Mouse (Mus musculus) heart, embryonic 13.5 days (tissue): ENCODE measurements at regions not wholly inside any gene's neighbourhood (a gene's known extent, or its start where the extent isn't known, plus 50 kb on each side); places are given as distances from the start of the nearest gene placed in this dataset.

Source experiments
- ATAC-seq: fragments of 200-750 bp; cut with Nextera tagmentation; 2 replicates; pipeline ENCODE4 v1.8.0; 2017; ENCODE audit warnings: moderate TSS enrichment; ENCODE audit not compliant: insufficient number of reproducible peaks, low FRiP score, low TSS enrichment; ENCODE audit errors: extremely low read depth
- H3K27ac ChIP-seq: fragments of 300-500 bp; sonication (generic); replicated peaks from 2 replicates; pipeline ENCODE4 v1.5.1; 2015; ENCODE audit warnings: moderate library complexity, mild to moderate bottlenecking, inconsistent platforms
- H3K27me3 ChIP-seq: fragments of 300-500 bp; sonication (generic); replicated peaks from 2 replicates; pipeline ENCODE4 v1.6.1; 2015; ENCODE audit warnings: mild to moderate bottlenecking, inconsistent platforms
- H3K36me3 ChIP-seq: fragments of 300-500 bp; sonication (generic); 2 replicates; pipeline ENCODE4 v1.6.1; 2015; ENCODE audit warnings: mild to moderate bottlenecking, inconsistent platforms
- H3K4me1 ChIP-seq: fragments of 300-500 bp; sonication (generic); 2 replicates; pipeline ENCODE4 v1.6.1; 2015; ENCODE audit warnings: inconsistent platforms
- H3K4me2 ChIP-seq: fragments of 300-500 bp; sonication (generic); 2 replicates; pipeline ENCODE4 v1.6.1; 2015; ENCODE audit warnings: inconsistent platforms, mild to moderate bottlenecking, moderate library complexity
- H3K4me3 ChIP-seq: fragments of 300-500 bp; sonication (generic); 2 replicates; pipeline ENCODE4 v1.5.1; 2015; ENCODE audit warnings: moderate library complexity, mild to moderate bottlenecking, inconsistent platforms
- H3K9ac ChIP-seq: fragments of 300-500 bp; sonication (generic); 2 replicates; pipeline ENCODE4 v1.6.1; 2015; ENCODE audit warnings: inconsistent platforms, mild to moderate bottlenecking, moderate library complexity
- H3K9me3 ChIP-seq: fragments of 300-500 bp; sonication (generic); 2 replicates; pipeline ENCODE4 v1.6.1; 2016; ENCODE audit warnings: inconsistent platforms
- WGBS: fragments of 180-500 bp; shearing (Covaris S2); methylation state at CpG from one replicate; pipeline ENCODE4 v1.1.7; 2015; ENCODE audit warnings: mixed read lengths; 5-methylcytosine and 5-hydroxymethylcytosine counted together

DNA sequence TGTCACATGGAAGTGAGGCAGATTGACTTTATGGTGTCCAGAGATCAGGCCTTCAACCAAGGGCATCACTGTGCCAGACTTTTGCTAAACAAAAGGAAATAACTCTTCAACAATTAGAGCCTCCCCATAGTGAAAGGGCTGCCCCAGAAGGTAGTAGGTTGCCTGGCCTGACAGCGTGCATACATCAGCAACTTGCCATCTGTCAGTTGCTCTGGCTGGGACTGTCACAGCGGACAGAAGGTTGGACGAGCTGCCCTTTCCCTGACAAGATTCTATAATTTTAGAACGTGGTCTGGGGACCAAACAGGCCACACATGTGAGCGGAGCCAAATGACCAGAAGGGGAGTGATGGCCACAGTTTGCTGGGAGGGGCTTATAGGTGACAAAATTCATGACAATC is 119.7 kb upstream of the Rpl38 start:
- 59% methylated on average over 5 of the region's 5 CpGs for WGBS
- Histone ChIP-seq H3K9ac (no peak overlapping the region), H3K27ac (no peak overlapping the region)

DNA sequence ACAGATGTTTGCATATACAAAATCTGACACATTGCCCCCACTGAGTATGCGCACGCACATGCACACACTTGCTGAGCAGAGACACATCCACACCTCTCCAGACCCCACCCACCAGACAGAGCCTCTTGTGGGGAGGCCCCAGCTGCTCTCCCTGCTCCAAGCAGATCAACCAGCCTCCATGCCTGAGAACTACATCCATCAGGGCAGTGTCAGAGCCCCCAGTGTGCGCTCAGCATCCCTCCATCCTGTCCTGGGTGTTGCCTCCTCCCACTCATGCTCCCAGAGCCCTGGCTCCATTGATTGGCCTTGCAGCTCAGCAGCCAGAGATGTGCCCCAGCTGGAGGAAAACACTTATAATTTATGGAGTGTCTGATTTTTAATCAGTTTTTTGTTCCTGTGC is 124.1 kb upstream of the Rpl38 start:
- Histone ChIP-seq H3K4me2 (no peak overlapping the region), H3K27ac (no peak overlapping the region), H3K36me3 (no peaks in the 10 kb centered on the region), H3K9me3 (no peaks in the 10 kb centered on the region; the same call in 1 of the 2 replicates), H3K9ac (no peak overlapping the region), H3K4me3 (no peak overlapping the region), H3K27me3 (no peaks in the 10 kb centered on the region; the same call in 1 of the 2 replicates), H3K4me1 (peaks cover 5% of the 10 kb centered on the region; the same call in 1 of the 2 replicates)
- ATAC-seq, result no peak
- 66% methylated on average over 3 of the region's 3 CpGs for WGBS

More for the DNA sequence above, 119.7 kb upstream of the Rpl38 start:
- no peak for ATAC-seq
- Histone ChIP-seq H3K27me3 (no peaks in the 10 kb centered on the region; the same call in 1 of the 2 replicates), H3K9me3 (no peaks in the 10 kb centered on the region), H3K4me2 (no peak overlapping the region), H3K36me3 (no peaks in the 10 kb centered on the region), H3K4me1 (peaks cover 4% of the 10 kb centered on the region), H3K4me3 (no peak overlapping the region)

DNA sequence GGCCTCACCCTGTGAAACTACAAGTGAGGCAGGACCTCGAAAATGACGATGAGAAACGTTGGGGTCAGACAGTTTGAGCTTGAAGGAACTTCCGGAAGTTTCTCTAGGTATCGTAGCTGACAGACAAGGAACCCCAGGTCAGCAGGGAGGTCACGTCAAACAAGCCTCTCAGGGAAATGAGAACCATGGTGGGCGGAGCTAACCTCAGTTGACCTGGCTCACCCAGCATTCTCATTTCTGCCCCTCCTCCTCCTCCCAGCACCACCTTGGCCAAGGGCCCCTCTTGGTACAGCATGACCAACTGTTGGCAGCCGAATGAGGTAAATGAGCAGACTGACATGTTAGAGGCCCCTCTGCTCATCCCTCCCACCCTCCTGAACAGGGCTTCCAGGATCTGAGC is 126.2 kb upstream of the Rpl38 start:
- Histone ChIP-seq H3K27ac (no peak overlapping the region), H3K4me2 (no peak overlapping the region), H3K9ac (no peak overlapping the region), H3K4me1 (peaks cover 5% of the 10 kb centered on the region; the same call in 1 of the 2 replicates), H3K27me3 (peaks cover 10% of the 10 kb centered on the region; the same call in 1 of the 2 replicates), H3K9me3 (no peaks in the 10 kb centered on the region; the same call in 1 of the 2 replicates), H3K36me3 (no peaks in the 10 kb centered on the region), H3K4me3 (no peak overlapping the region)
- 69% methylated on average over 8 of the region's 8 CpGs for WGBS
- ATAC-seq, result no peak

DNA sequence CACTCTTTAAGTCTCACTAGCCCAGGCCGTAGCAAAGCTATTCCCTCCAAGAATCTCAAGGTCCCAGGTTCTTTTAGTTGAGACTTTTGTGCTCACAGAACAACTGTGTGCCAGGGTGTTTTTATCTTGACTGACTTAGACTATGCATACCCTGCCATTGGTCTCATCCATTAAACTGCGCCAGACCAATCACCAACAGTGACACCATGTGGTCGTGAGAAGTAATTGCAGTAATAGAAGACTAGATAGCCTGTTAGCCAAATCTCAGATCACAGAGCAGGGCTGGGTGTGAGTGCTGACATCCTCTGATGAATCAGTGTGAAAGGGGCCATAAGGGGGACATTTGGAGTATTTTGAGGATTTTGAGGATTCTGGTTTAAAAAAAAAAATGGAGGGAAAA is 127.8 kb upstream of the Rpl38 start:
- peaks cover 5% of the 10 kb centered on the region; the same call in 1 of the 2 replicates for H3K4me1 ChIP-seq
- H3K27ac ChIP-seq, result no peak overlapping the region
- no peak for ATAC-seq
- no peak overlapping the region for H3K4me2 ChIP-seq
- no peak overlapping the region for H3K9ac ChIP-seq
- 63% methylated on average over 3 of the region's 3 CpGs for WGBS
- peaks cover 10% of the 10 kb centered on the region; the same call in 1 of the 2 replicates for H3K27me3 ChIP-seq
- no peak overlapping the region for H3K4me3 ChIP-seq
- no peaks in the 10 kb centered on the region; the same call in 1 of the 2 replicates for H3K9me3 ChIP-seq
- H3K36me3 ChIP-seq, result no peaks in the 10 kb centered on the region

DNA sequence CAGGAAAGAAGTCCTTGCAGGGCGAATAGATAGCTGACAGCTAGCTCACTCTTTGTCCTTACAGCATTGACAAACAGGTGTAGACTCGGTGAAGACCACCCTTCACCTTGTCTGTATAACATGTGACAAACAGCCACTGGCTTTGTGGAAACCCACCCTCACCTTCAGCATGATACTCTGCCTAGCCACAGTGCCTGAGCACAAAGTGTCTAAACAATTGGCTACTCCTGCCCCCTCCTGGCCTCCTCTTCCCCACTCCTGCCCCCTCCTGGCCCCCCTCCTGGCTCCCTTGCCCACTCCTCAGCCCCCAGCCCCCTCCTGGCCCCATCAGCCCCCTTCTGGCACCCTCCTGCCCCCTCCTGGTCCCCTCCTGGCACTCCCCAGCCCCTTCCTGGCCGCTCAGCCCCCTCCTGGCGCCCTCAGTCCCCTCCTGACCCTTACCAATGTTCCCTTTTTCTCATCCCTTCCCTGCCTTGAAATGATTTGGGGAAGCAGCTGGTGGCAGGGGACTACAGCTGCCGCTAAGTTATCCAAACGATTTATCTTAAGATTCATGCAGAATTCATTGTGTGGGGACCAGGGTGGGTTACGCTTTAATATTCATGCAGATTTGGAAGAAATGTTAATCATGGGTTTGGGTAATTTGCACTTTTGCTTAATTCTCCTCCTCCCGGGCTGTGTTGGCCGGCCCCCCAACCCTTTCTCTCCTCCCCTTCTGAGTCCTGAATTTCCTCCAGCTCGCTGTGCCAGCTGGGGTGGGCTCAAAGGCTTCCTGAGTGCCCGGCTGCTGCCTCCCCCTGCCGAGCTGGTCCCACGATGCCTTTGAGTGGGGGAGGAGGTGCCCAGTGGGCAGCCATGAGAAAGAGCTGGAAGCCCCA is 131.5 kb upstream of the Rpl38 start:
- no peak overlapping the region for H3K27ac ChIP-seq
- no peaks in the 10 kb centered on the region for H3K4me1 ChIP-seq
- no peak for ATAC-seq
- no peak overlapping the region for H3K9ac ChIP-seq
- H3K4me2 ChIP-seq, result no peak overlapping the region
- no peak overlapping the region for H3K4me3 ChIP-seq
- H3K9me3 ChIP-seq, result no peaks in the 10 kb centered on the region; the same call in 1 of the 2 replicates
- no peaks in the 10 kb centered on the region for H3K36me3 ChIP-seq
- peaks cover 10% of the 10 kb centered on the region; the same call in 1 of the 2 replicates for H3K27me3 ChIP-seq
- WGBS, result 14% methylated on average over 13 of the region's 13 CpGs

DNA sequence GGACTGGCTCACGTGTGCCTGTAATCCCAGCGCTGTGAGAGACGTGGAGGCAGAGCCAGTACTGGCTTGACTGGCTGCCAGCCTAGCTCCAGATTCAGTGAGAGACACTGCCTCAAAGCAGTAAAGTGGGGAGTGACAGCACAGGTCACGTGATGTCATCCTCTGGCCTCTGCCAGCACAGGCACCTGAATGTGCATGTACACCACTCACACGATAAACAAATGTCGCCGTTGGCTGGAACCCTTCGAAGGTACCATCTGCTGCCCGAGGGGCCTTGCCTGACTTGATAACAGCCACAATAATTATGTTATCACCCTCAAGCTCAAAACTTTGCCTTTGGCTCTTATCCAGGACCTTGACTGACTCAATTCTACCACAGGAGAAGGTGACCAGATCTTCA is 132.4 kb upstream of the Rpl38 start:
- ATAC-seq, result no peak
- Histone ChIP-seq H3K4me1 (no peaks in the 10 kb centered on the region), H3K4me3 (no peak overlapping the region), H3K36me3 (no peaks in the 10 kb centered on the region), H3K27me3 (peaks cover 10% of the 10 kb centered on the region; the same call in 1 of the 2 replicates), H3K9me3 (no peaks in the 10 kb centered on the region; the same call in 1 of the 2 replicates), H3K27ac (no peak overlapping the region), H3K4me2 (no peak overlapping the region), H3K9ac (no peak overlapping the region)
- WGBS, result 77% methylated on average over 9 of the region's 9 CpGs

DNA sequence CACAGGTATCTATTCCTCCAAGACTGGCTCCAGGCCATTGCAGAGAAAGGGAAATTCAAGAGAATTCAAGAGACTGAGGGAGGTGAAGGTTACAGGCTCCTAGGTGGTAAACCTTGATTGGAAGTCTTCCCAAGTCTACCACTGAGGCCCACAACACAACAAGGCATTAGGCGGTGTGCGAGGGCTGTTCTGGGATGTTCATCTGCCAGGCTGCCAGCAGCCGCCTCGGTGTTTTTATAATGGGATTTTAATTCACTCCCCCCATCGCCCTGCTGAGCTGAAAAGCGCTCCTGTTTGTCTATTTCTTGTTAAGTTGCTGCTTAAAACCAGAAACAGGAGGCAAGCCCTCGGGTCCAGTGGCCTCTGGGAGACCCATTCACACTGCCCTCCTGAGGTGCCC is 133.9 kb upstream of the Rpl38 start:
- no peak overlapping the region for H3K9ac ChIP-seq
- 68% methylated on average over 7 of the region's 7 CpGs for WGBS
- no peaks in the 10 kb centered on the region for H3K9me3 ChIP-seq
- no peak overlapping the region for H3K4me3 ChIP-seq
- H3K4me2 ChIP-seq, result no peak overlapping the region
- H3K27ac ChIP-seq, result no peak overlapping the region
- ATAC-seq, result no peak
- H3K36me3 ChIP-seq, result no peaks in the 10 kb centered on the region
- H3K27me3 ChIP-seq, result peaks cover 10% of the 10 kb centered on the region; the same call in 1 of the 2 replicates
- no peaks in the 10 kb centered on the region for H3K4me1 ChIP-seq

DNA sequence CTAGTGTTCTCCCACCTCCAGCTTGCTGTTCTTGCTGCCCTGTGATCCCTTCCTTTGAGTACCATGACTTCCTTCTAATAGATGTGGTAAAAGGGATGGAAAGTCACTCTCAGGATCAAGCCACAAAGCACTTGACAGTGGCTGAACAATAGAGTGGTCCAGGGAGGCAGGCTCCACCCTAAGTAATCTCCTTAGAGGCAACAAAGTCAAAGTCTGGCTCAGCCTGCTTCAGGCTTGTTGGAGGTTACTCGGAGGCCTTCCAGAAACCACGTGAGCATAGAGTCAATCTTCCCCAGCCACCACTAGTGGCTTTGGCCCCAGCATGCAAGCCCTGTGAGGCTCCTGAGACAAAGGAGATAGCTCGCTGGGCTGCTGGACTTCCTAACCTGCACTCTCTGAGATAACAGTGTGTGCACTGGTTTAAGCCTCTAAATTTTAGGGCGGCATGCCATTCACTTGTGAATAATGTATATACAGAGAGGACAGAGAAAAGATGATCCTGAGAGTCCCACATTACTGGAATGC is 137.0 kb upstream of the Rpl38 start:
- 33% methylated on average over 4 of the region's 4 CpGs for whole genome bisulfite sequencing
- Histone ChIP-seq H3K4me1 (peaks cover 7% of the 10 kb centered on the region), H3K36me3 (no peaks in the 10 kb centered on the region), H3K4me3 (no peak overlapping the region), H3K4me2 (no peak overlapping the region), H3K9ac (no peak overlapping the region), H3K9me3 (no peaks in the 10 kb centered on the region), H3K27me3 (no peaks in the 10 kb centered on the region), H3K27ac (no peak overlapping the region)
- ATAC-seq, result no peak

DNA sequence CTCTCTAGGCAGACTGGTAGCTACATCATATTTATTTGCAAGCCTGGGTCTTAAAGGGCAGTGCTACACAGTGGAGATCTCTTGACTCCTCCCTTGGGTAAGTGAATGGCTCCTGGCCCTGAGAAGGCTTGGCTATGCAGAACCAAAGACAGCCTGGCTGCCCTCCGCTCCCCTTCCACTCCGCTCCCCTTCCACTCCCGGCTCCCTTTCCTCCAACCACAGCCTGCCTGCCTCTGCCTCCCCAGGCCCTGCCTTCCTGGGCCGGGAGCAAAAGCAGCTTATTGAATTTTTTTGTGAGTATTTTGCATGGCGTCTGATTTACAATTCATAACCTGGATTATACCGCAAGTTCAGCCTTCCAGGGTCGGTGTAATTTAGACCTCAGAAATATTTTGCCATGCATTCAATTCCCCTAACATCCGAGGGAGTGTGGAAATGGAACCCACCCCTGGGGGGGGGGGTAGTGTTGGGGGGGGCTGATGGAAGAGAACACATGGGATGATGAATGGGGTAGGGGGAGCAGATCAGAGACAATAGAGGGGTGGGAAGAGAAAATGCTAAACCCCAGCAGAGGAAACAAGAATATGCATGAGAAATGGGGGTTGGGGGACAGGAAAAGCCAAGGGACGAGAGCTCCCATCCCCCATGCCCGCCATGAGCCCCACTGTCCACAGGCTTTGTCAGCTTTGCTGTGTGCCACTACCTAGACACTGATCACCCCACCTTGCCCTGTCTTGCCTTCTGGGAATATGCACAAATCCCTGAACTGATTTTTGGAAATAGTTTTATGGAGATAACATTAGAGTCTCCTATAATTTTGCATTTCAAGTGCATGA is 139.2 kb upstream of the Rpl38 start:
- H3K36me3 ChIP-seq, result no peaks in the 10 kb centered on the region
- ATAC-seq, result no peak
- H3K27me3 ChIP-seq, result no peaks in the 10 kb centered on the region
- WGBS, result 52% methylated on average over 10 of the region's 10 CpGs
- no peak overlapping the region for H3K27ac ChIP-seq
- no peak overlapping the region for H3K4me3 ChIP-seq
- H3K9me3 ChIP-seq, result no peaks in the 10 kb centered on the region
- no peak overlapping the region for H3K4me2 ChIP-seq
- peaks cover 12% of the 10 kb centered on the region for H3K4me1 ChIP-seq
- H3K9ac ChIP-seq, result no peak overlapping the region

DNA sequence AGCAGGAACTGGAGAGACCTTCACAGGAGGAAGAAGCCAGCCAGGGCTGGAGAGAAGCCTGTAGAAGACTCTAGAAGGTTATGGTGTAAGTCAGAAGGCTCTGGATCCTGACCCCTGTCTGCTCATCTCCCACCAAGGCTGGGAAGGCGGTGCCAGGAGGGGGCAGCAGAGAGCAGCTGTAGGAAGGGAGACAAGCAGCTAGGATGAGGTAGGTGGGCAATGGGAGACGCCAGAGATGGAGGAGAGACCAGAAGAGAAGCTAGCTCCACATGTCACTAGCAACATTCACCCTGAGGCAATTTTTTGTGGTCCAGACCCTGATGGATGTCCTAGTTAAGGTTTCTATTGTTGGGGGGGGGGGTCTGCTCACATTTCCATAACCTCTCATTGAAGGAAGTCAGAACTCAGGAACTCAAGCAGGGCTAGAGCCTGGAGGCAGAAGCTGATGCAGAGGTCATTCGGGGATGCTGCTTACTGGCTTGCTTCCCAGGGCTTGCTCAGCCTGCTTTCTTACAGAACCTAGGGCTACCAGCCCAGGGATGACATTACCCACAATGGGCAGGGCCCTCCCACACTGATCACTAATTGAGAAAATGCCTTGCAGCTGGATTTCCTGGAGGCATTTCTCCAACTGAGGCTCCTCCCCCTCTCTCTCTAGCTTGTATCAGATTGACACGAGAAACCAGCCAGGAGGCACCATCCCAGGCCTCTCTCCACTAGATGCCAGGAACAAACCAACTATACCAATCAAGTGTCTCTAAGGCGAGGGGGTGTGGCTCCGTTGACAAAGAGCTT is 144.7 kb upstream of the Rpl38 start:
- Histone ChIP-seq H3K4me1 (peaks cover 12% of the 10 kb centered on the region), H3K36me3 (no peaks in the 10 kb centered on the region), H3K4me2 (no peak overlapping the region), H3K27ac (no peak overlapping the region), H3K4me3 (no peak overlapping the region), H3K27me3 (0 out of 2 replicates have a peak, but pooled peaks cover 6% of the 10 kb centered on the region), H3K9me3 (no peaks in the 10 kb centered on the region), H3K9ac (no peak overlapping the region)
- no peak for ATAC-seq
- 40% methylated on average over 6 of the region's 6 CpGs for WGBS
